ENCODE assay signal across 41 mouse cellular contexts in genomic region chr4:130224071-130224470, GRCm38 (mm10). TPM values are rescaled to one million over a fixed set of nuclear protein-coding genes. Genes with fewer than 3 reads are reported as not detected.
"Had no signal": no experiment of that assay in that cellular context is flagged by ENCODE, and none has a peak within 500 bp of the region (broad histone marks: within the 10 kb centered on the region; RNA-seq: fewer than 3 reads in every experiment).

No protein-coding gene starts in this region.

- DNase-seq: cerebellum, adult 2 months; cerebellum, adult 8-10 months; cerebellum, adult 9-10 months; cerebellum, adult 9-11 months; cerebellum, postnatal 10 days; cerebellum, postnatal 14 days; cerebellum, postnatal 25 days; cerebellum, postnatal 36 days; embryo, embryonic 11 days; forebrain, postnatal 0 days; gastrocnemius, adult 2 months; gastrocnemius, postnatal 10 days; gastrocnemius, postnatal 14 days; gastrocnemius, postnatal 25 days; gastrocnemius, postnatal 36 days; heart, adult 11 months; heart, adult 18-20 months; heart, adult 2 months had no signal

- H3K36me3 ChIP-seq: embryonic facial prominence, embryonic 10.5 days; embryonic facial prominence, embryonic 12.5 days; embryonic facial prominence, embryonic 13.5 days; embryonic facial prominence, embryonic 15.5 days; forebrain, embryonic 10.5 days; forebrain, embryonic 12.5 days; forebrain, embryonic 15.5 days had no signal

- H3K9ac ChIP-seq: embryonic facial prominence, embryonic 12.5 days; embryonic facial prominence, embryonic 13.5 days; embryonic facial prominence, embryonic 15.5 days; forebrain, embryonic 12.5 days; forebrain, embryonic 13.5 days; forebrain, embryonic 15.5 days; forebrain, postnatal 0 days had no signal

- H3K27me3 ChIP-seq: embryonic facial prominence, embryonic 12.5 days; embryonic facial prominence, embryonic 13.5 days; embryonic facial prominence, embryonic 15.5 days; forebrain, embryonic 13.5 days; forebrain, embryonic 15.5 days had no signal

- H3K4me3 ChIP-seq: embryonic facial prominence, embryonic 10.5 days; embryonic facial prominence, embryonic 12.5 days; embryonic facial prominence, embryonic 13.5 days; embryonic facial prominence, embryonic 15.5 days; erythroblast, embryonic 14.5 days; forebrain, embryonic 10.5 days; forebrain, embryonic 12.5 days; forebrain, embryonic 13.5 days; forebrain, embryonic 15.5 days; gastrocnemius, adult 2 months; heart, adult 2 months had no signal

- H3K4me1 ChIP-seq: embryonic facial prominence, embryonic 10.5 days; embryonic facial prominence, embryonic 12.5 days; embryonic facial prominence, embryonic 13.5 days; embryonic facial prominence, embryonic 15.5 days; forebrain, embryonic 12.5 days; forebrain, embryonic 13.5 days; forebrain, embryonic 15.5 days had no signal

- H3K9me3 ChIP-seq: embryonic facial prominence, embryonic 10.5 days; embryonic facial prominence, embryonic 12.5 days; embryonic facial prominence, embryonic 13.5 days; embryonic facial prominence, embryonic 15.5 days; forebrain, embryonic 10.5 days; forebrain, embryonic 12.5 days; forebrain, embryonic 13.5 days; forebrain, embryonic 15.5 days had no signal

- H3K27ac ChIP-seq: embryonic facial prominence, embryonic 10.5 days; embryonic facial prominence, embryonic 12.5 days; embryonic facial prominence, embryonic 13.5 days; embryonic facial prominence, embryonic 15.5 days; forebrain, embryonic 10.5 days; forebrain, embryonic 12.5 days; forebrain, embryonic 13.5 days; forebrain, embryonic 15.5 days; gastrocnemius, adult 2 months; heart, adult 2 months had no signal

- H3K4me2 ChIP-seq: embryonic facial prominence, embryonic 12.5 days; embryonic facial prominence, embryonic 13.5 days; embryonic facial prominence, embryonic 15.5 days; forebrain, embryonic 12.5 days; forebrain, embryonic 13.5 days; forebrain, embryonic 15.5 days had no signal

- ATAC-seq: forebrain, embryonic 13.5 days; forebrain, embryonic 14.5 days; forebrain, embryonic 15.5 days; forebrain, embryonic 16.5 days; forebrain, postnatal 0 days had no signal

RNA-seq across cellular contexts. Expression of gene Gm853, which starts 1.9 kb away (rescaled TPM):
- total RNA-seq: common myeloid progenitor, adult 5-6 weeks; forebrain, postnatal 0 days; gastrocnemius, adult 18-20 months; gastrocnemius, adult 2 months; gastrocnemius, adult 8-10 months; gastrocnemius, postnatal 10 days; gastrocnemius, postnatal 14 days; gastrocnemius, postnatal 25 days; gastrocnemius, postnatal 36 days; gastrocnemius, postnatal 4 days; granulocyte monocyte progenitor cell, adult 5-6 weeks; heart, adult 18-20 months; heart, adult 2 months; heart, adult 8-10 months had no signal
- polyA plus RNA-seq: cortical plate, adult 2 months; embryonic facial prominence, embryonic 10.5 days; embryonic facial prominence, embryonic 11.5 days; embryonic facial prominence, embryonic 12.5 days; embryonic facial prominence, embryonic 13.5 days; embryonic facial prominence, embryonic 14.5 days; embryonic facial prominence, embryonic 15.5 days; erythroblast, embryonic 14.5 days; forebrain, embryonic 10.5 days; forebrain, embryonic 11.5 days; forebrain, embryonic 12.5 days; forebrain, embryonic 13.5 days; frontal cortex, adult 2 months; gonadal fat pad, adult 2 months; heart, adult 2 months had no signal

RNA-seq across cellular contexts. Expression of gene Serinc2, which starts 54.9 kb away (rescaled TPM):
- total RNA-seq: common myeloid progenitor, adult 5-6 weeks; granulocyte monocyte progenitor cell, adult 5-6 weeks had no signal
- polyA plus RNA-seq: erythroblast, embryonic 14.5 days had no signal
